Mouse (Mus musculus) lung, adult 2 months (tissue): ENCODE results near the gene Fam102a. TPM values are rescaled to one million over a fixed set of nuclear protein-coding genes. Genes with fewer than 3 reads are reported as not detected.

Experiments used
- DNase-seq: peaks from one replicate; pipeline ENCODE4 v3.0.0; 2022
- H3K4me1 ChIP-seq: fragments of 200-500 bp; 2 replicates; pipeline ENCODE4 v1.6.1; 2011; ENCODE audit warnings: low read length; ENCODE audit not compliant: control insufficient read depth, insufficient read depth
- H3K4me3 ChIP-seq: fragments of 200-500 bp; replicated peaks from 2 replicates; pipeline ENCODE3; 2011; ENCODE audit warnings: low read depth, mild to moderate bottlenecking, control low read depth, low read length; ENCODE audit errors: extremely low read depth
- CTCF ChIP-seq: fragments of 200-500 bp; IDR thresholded peaks from 2 replicates; pipeline ENCODE4 v1.5.1; 2011; ENCODE audit warnings: mild to moderate bottlenecking, low read length, control low read depth; ENCODE audit not compliant: insufficient read depth
- POLR2A ChIP-seq: fragments of 200-500 bp; IDR thresholded peaks from 2 replicates; pipeline ENCODE4 v1.6.1; 2011; ENCODE audit warnings: low read depth, mild to moderate bottlenecking, control low read depth, low read length, borderline replicate concordance; ENCODE audit errors: extremely low read depth
- WGBS: fragments of 180-500 bp; shearing (Covaris S2); methylation state at CpG from one replicate; pipeline ENCODE4 v1.1.7; 2018; 5-methylcytosine and 5-hydroxymethylcytosine counted together
- polyA plus RNA-seq: library from polyadenylated mRNA; depleted of rRNA; stranded (reverse); fragments of >200 nt; gene quantifications from 2 replicates; pipeline ENCODE4 v1.2.3, GENCODE M21; 2012

The Fam102a gene
- polyA plus RNA-seq, 1 experiment, result 24.0 TPM

DNA sequence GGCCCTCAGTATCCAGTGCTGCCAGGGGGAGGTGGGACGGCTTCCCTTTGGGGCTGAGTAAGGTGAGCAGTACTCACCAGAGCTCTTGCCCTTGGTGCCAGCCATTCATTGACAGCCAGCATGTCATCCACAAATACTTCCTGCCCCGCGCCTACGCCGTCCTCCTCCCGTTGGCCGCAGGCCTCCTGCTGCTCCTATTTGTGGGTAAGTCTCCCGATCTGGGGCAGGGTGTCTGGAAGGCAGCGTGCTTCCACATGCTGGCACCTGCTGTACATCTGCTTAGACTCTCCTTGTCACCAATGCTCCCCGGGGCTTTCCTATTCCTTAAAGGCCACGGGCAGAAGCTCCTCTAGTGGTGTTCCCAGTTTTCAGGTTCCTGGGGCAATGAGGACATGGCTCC is 37.1 kb downstream of the Fam102a start:
- Histone ChIP-seq H3K4me3 (no peak overlapping the region), H3K4me1 (peaks cover 3% of the 10 kb centered on the region; the same call in 1 of the 2 replicates)
- WGBS, result 88% methylated on average over 11 of the region's 11 CpGs
- no peak for DNase-seq
- TF ChIP-seq CTCF (no peak), POLR2A (no peak)

DNA sequence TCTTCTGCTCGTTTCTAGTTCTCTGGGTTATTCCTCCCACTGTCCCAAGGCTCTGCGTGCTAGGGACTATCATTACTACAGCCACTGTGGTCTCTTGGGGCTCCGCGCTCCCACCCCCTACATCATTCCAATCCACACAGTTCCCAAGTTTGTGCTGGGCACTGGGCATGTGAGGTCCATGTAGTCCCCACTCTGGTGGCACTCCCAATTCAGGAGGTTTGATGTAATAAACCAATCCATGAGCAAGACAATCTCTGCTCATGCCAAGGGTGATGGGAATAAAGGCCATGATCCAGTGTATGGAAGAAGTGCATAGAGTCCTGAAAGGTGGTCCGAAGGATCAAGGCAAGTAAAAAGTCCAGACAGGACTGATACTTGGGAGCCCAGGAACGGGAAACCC is 39.4 kb downstream of the Fam102a start, which contains the start of gene Pip5kl1:
Pip5kl1 (plus strand) TSS at position 301 of the 400 bp plus-strand sequence.
- DNase-seq, result no peak
- 73% methylated on average over 6 of the region's 6 CpGs for WGBS
- TF ChIP-seq POLR2A (no peak), CTCF (no peak)
- Histone ChIP-seq H3K4me1 (peaks cover 3% of the 10 kb centered on the region; the same call in 1 of the 2 replicates), H3K4me3 (no peak within 1 kb of the TSS)

DNA sequence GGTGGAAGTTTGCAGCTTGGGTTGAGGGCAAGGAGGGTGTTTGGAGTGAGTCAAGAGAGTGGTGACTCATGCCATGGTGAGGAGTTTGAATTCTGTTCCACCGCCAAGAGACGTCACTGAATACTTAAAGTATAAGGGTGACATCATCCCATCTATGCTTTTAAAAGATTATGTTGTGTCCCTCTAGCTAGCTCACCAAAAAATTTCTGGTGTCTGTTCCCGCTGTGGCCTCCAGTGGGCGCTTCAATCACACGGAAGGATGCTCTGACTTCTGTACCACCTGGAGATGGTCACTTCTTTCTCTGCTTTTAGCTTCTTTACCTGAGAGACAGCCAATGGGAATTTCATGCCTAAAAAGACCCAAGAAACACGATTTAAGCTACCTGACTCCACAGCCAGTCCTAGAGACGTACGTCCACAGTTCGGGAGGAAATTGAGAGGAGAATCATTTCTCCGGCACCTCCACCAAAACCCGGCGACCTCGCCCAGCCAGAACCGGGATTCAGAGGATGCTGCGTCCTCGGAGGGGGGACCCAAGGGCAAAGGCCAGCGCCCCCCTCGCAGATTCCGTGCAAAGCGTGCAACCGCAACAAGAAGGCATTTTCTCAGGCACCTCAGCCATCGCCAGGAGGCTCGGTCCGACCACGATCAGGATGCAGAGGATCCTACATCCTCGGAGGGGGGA is 39.9 kb downstream of the Fam102a start:
- 3% methylated on average over 26 of the region's 26 CpGs for WGBS
- TF ChIP-seq POLR2A, result no peak
- TF ChIP-seq CTCF, result peak; percentile 85
- no peak overlapping the region for H3K4me3 ChIP-seq
- DNase-seq, result no peak
- H3K4me1 ChIP-seq, result peaks cover 3% of the 10 kb centered on the region; the same call in 1 of the 2 replicates

DNA sequence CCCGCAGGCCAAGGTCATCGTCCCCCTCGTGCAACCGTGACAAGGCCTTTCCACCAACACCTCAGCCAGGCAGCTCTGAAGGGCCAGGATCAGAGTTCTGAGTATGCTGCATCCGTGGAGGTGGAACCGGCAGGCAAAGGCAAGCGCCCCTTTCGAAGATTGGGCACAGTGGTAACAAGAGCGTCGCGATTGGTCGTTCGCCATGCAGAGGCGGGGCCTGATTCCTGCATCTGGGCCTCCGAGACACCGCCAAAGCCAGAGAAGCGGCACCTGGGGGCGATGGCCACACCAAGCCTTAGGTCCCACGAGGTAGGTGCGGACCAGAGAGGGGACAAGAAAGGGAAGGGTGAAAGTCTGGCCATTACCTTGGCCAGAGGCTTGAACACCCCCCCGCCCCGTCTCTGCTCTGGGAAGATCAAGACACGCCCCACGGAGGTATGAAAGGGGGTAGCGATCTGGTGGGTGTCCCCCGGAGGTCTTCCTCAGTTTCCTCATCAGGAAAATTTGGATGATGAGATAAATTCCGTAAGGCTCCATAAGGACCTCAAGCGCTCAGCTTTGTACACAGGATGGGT is 40.5 kb downstream of the Fam102a start, which contains the start of gene 9430097D07Rik:
9430097D07Rik (minus strand) TSS at position 99 of the 575 bp plus-strand sequence.
- no peak for DNase-seq
- H3K4me3 ChIP-seq, result no peak within 1 kb of the TSS
- WGBS, result 19% methylated on average over 28 of the region's 28 CpGs

DNA sequence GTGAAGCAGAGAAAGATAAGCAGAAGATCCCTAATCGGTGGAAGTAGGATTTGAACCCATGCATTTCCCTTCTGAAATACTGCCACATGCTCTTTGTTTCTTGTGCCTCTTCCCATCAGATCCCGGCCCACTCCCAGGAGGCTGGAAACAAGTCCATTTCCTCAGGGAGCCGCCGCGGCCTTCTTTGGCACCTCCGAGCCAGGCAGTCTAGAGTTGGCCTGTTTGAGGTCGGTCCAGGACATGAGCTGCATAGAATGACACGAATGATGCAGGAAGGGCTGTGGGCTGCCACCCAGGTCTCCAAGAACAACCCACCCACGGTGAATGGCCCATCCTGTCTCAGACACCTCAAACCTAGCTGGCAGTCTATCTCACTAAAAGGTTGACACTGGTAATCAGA is 41.4 kb downstream of the Fam102a start:
- WGBS, result 78% methylated on average over 9 of the region's 9 CpGs
- TF ChIP-seq CTCF (no peak), POLR2A (no peak)
- no peak for DNase-seq
- Histone ChIP-seq H3K4me1 (peaks cover 3% of the 10 kb centered on the region; the same call in 1 of the 2 replicates), H3K4me3 (no peak overlapping the region)

More for the DNA sequence above, 40.5 kb downstream of the Fam102a start, which contains the start of gene 9430097D07Rik:
- peaks cover 3% of the 10 kb centered on the region; the same call in 1 of the 2 replicates for H3K4me1 ChIP-seq
- TF ChIP-seq POLR2A (no peak), CTCF (no peak)

DNA sequence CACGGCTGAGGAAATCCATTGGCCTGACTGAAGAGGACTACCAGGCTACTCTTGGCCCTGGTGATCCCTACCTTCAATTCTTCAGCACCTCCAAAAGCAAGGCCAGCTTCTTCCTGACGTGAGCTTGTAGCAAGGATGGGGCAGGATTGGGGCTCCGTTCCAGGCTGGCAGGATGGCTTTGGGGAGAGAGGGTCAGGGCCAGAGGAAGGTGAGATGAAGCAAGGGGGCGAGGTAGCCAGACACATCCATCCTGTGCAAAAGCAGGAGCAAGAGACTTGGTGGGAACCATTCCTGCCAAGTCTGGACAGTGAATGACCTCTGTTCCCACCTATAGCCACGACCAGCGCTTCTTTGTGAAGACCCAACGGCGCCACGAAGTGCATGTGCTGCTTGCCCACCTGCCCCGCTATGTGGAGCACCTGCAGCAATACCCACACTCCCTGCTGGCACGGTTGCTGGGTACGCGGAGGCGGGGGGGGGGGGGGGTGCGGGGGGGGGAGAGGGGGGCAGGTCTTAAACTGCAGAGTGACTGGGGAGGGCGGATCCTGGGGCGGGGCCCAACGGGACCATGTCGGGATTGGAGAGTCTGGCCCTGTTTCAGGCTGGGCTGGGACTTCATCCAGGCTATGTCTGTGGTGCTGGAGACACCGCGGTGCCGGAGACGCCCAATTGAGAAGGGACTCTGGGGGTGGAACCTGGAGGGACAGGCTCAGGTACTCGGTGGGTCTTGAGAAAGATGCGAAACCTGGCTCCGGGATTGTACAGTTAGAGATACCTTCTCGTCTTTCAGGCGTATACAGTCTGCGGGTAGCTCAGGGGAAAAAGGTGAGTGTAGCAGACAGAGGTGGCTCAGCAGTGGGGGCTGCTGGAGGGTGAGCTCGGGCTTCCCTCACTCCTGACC is 43.3 kb downstream of the Fam102a start:
- TF ChIP-seq POLR2A, result no peak
- no peak for TF ChIP-seq CTCF
- peaks cover 4% of the 10 kb centered on the region for H3K4me1 ChIP-seq
- WGBS, result 38% methylated on average over 25 of the region's 30 CpGs
- DNase-seq, result no peak
- H3K4me3 ChIP-seq, result no peak overlapping the region

DNA sequence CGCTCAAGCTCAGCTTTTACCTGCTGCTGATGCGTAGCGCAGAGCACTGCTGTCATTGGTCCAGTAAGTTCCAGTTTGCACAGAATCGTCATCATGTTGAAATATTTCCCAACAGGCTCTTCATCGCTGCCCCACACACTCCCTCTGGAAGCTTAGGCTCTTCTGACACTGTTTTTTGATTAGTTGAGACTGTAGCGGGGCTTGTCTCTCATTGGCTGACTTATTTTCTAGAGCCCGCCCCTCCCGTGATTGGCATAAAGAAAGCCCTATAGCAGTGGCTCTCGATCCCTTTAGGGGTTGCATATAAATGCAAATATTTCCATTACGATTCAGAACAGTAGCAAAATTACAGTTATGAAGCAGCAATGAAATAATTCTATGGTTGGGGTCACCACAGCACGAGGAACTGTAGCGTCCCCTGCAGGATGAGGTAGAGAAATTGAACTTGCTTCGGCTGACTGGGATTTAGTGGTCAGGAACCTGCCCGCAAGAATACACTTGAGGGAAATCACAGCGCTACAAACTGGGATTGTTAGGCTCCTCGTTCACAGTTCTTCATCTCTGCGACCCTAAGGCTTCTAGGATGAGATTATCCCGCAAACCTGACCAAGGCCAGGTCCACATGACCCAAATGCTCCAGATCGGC is 46.4 kb downstream of the Fam102a start:
- WGBS, result 39% methylated on average over 19 of the region's 19 CpGs
- Histone ChIP-seq H3K4me1 (peaks cover 4% of the 10 kb centered on the region), H3K4me3 (no peak overlapping the region)
- DNase-seq, result peak; percentile 62
- TF ChIP-seq POLR2A, result no peak
- no peak for TF ChIP-seq CTCF

DNA sequence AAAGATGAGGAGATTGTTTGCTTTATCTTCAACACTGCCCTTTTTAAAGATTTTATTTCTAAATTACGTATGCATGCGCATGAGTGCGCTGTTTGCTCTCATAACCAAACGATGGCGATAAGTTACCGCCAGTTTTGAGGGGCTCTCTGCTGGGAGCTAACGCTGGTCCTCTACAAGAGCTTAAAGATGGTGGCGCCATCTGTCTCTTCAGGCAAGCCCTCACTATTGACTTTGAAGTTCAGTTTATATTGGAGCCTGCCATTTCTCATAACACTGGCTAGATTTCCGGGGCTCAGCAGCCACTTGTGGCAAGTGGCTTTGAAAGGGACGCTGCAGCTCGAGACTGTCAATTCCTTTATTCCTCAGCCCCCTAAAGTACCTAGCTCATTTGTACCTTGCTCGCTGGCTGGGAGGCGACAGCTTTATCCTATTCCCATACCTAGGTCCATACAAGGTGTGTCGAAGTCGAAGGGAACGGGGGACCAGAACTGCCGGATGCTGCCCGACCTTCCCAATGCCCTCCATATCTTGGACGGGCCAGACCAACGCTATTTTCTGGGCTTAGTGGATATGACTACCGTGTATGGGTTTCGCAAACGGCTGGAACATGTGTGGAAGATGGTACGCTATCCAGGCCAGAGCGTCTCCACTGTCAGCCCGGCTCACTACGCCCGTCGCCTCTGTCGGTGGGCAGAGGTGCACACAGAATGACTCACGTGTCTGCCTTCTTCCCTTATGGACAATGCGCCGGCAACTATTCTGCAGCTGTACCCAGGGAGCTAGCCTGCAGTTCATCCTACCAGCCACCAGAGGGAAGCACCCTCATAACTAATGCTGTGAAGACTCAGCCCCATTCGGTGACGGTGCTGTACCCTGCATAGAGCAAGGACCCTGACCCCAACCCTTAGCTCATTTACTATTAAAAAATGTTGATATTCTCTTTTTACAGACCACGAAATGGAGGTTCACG is 48.0 kb downstream of the Fam102a start:
- H3K4me3 ChIP-seq, result peak overlapping the region; percentile 31
- TF ChIP-seq CTCF (peak; percentile 99), POLR2A (peak; percentile 15; the same call in 1 of the 2 replicates)
- H3K4me1 ChIP-seq, result peaks cover 9% of the 10 kb centered on the region
- WGBS, result 11% methylated on average over 37 of the region's 37 CpGs
- peak; percentile 73 for DNase-seq
